Mouse (Mus musculus): ENCODE data around the gene Hdac4.

Hdac4 gene

DNA sequence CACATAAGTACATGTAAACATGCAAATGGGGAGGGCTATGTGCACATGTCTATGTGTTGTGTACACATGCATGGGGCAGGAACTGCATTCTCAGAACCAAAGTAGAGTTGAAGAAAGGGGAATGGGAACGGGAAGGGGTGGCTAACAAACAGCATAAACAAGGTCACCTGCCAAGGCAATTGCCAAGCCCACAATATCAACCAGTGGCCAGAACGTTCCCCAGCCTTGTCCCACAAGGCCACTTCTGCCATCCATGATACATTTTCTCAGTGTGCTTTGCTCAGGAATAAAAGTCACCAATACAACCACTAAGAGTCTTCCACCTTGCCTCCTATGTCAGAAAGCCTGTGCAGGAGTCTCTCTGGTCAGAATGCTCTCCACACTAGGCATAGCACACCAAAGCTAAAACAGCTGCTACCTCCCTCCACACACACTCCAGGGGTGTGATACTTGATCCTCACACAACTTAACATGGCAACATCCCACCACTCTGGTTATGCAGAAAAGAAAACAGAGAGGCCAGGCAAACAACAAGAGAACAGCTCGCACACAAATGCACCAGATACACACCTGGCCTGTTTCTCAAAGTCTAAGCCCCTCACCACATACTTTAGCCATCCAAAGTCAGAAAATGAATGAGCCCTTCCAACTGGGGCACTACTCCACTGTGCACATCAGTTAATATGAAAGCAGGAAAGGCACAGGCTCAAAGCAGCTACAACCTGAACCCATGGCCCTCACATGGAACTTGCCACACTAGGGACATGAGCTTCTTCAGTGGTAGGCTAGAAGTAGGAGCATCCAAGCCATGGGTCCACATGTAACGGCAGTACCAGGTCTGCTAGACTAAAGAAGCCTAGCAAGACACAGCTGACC is 26.4 kb downstream of the Hdac4 start:
- Histone ChIP-seq H3K27me3 (ENCODE audit: control insufficient read depth, insufficient read depth, low read length, poor library complexity, severe bottlenecking) (no peaks in the 10 kb centered on the region; the same call in 1 of the 2 replicates), H3K36me3 (ENCODE audit: control insufficient read depth, insufficient read depth, low read length, poor library complexity, severe bottlenecking) (no peaks in the 10 kb centered on the region)
- no peak for DNase-seq (ENCODE audit: low read depth, low spot score)

DNA sequence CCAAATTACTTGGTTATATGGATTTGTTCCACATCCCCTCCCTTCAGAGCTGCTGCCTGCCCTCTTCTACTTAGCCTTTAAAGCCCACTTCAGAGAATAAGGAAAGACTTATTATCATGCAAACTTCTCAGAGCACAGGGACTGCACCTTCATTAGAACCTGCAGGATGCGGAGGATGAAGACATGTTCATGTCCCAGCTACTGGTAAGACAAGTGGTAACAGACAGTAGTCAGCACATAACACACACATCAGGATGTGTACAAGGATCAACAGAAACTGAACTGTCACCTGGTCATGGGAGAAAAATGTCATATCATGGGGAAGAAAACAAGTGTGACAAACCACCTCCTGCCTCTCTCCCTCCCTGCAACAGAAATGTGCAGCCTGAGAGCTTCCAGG is 31.6 kb downstream of the Hdac4 start:
- DNase-seq (ENCODE audit: low read depth, low spot score) = no peak
- Histone ChIP-seq H3K27me3 (ENCODE audit: control insufficient read depth, insufficient read depth, low read length, poor library complexity, severe bottlenecking) (no peaks in the 10 kb centered on the region; the same call in 1 of the 2 replicates), H3K36me3 (ENCODE audit: control insufficient read depth, insufficient read depth, low read length, poor library complexity, severe bottlenecking) (no peaks in the 10 kb centered on the region)

DNA sequence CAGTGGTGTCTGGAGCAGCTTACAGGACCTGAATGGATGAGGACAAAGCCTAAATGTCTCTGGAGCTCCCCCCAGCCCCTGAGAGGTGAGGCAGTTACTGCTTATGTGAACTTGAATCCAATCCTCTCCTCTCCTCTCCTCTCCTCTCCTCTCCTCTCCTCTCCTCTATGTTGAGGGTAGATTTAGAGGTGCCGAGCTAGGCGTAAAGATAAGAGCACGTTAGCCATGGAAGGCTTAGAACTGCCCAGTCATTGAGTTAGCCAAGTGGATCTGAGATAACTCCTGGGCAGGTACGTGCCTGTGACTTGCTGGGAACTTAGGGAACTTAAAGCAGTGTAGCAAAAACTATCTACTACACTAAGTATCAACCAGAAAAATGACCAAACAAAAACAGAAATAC is 35.7 kb downstream of the Hdac4 start:
- Histone ChIP-seq H3K27me3 (ENCODE audit: control insufficient read depth, insufficient read depth, low read length, poor library complexity, severe bottlenecking) (no peaks in the 10 kb centered on the region), H3K36me3 (ENCODE audit: control insufficient read depth, insufficient read depth, low read length, poor library complexity, severe bottlenecking) (no peaks in the 10 kb centered on the region)
- DNase-seq (ENCODE audit: low read depth, low spot score) = no peak

DNA sequence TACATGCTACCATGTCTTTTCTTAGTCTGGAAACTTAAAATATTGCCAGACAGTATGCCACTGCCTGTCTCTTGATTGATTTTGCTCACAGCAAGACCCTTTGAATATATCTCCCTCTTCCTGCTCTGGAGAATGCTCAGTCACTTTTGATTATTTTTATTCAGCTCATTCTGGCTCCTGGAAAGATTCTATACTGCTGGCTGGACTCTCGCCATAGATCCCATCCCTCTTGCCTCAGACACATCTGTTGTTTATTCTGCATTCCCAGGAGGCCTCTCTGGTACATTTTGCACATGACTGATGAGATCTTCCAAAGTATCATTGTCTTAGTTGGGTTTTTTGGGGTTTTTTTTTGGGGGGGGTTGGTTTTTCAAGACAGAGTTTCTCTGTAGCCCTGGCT is 45.3 kb downstream of the Hdac4 start:
- DNase-seq (ENCODE audit: low read depth, low spot score) = no peak
- Histone ChIP-seq H3K27me3 (ENCODE audit: control insufficient read depth, insufficient read depth, low read length, poor library complexity, severe bottlenecking) (no peaks in the 10 kb centered on the region), H3K36me3 (ENCODE audit: control insufficient read depth, insufficient read depth, low read length, poor library complexity, severe bottlenecking) (no peaks in the 10 kb centered on the region)

DNA sequence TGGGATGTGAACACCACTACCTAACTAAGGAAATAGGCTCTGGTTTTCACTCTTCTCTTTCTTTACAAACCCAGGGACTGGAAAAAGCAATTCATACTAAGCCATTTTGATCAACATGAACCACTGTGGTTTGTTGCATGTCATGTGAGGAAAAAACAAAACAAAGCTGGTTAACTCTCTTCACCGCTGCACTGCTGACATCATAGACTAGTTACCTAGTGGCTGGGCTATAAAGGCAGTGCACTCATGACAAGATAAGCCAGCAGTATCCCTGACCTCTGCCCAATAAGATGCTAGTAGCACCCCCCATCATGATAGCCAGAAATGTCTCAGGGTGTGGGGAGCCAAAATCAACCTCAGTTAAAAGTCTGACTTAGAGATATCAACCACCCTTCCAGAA is 47.0 kb downstream of the Hdac4 start:
- no peak for DNase-seq (ENCODE audit: low read depth, low spot score)
- no peaks in the 10 kb centered on the region for H3K27me3 ChIP-seq (ENCODE audit: control insufficient read depth, insufficient read depth, low read length, poor library complexity, severe bottlenecking)
- H3K36me3 ChIP-seq (ENCODE audit: control insufficient read depth, insufficient read depth, low read length, poor library complexity, severe bottlenecking) = no peaks in the 10 kb centered on the region; the same call in 1 of the 2 replicates

DNA sequence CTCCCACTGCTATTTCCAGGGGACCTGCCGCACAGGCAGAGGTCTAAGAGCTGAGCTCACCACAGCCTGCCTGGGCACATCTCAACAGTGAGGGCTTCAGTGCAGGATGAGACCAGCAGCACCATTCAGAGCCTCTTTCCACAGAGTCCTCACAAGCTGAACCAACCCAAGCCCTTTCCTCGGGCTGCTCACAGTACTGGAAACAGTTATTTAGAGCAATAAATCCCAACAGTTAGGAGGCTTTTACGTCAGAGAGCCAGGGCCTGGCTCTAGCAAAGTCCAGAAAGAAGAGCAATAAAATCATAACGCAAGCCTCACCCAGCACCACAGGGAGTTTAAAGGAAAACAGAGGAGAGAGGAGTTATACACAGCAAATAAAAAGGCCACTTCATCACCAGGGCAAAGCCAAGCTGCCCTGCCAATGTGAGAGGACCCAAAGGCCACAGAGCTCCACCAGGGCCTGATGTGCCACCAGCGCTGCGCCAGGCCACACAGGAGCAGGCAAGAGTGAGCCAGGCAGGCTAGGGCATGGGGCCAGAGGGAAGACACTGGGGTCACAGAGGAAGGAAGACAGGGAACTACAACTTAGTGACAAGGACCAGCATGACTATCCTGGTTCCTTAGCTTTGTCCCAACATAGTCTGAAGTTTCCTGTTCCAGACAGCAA is 50.5 kb downstream of the Hdac4 start:
- no peak for DNase-seq (ENCODE audit: low read depth, low spot score)
- H3K27me3 ChIP-seq (ENCODE audit: control insufficient read depth, insufficient read depth, low read length, poor library complexity, severe bottlenecking) = no peaks in the 10 kb centered on the region
- H3K36me3 ChIP-seq (ENCODE audit: control insufficient read depth, insufficient read depth, low read length, poor library complexity, severe bottlenecking) = no peaks in the 10 kb centered on the region; the same call in 1 of the 2 replicates

DNA sequence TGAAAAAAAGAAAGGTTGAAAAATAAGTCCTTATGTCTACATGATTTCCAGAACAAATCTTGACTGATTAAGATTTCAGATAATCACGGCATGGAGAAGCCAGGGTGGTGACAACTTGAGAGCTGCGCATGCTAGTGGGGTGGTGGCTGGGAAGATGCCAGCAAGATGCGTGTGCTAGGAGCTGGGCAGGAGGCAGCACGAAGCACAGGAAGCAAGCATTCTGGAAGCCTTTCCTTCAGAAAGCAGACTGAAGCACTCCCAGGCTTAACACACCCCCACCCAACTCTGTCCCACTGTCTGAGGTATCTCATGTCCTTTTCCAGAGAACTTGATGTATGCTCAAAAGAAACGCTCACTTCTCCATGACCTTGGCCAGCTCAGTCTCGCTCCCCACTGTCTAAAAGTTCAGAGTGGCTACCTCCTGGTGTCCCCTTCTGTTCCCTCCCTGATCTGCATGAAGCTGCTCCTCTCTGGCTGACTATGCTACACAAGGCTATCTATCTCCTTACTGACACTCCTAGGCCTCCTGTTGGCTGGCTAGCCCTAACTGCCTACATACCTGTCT is 52.1 kb downstream of the Hdac4 start:
- Histone ChIP-seq H3K27me3 (ENCODE audit: control insufficient read depth, insufficient read depth, low read length, poor library complexity, severe bottlenecking) (no peaks in the 10 kb centered on the region), H3K36me3 (ENCODE audit: control insufficient read depth, insufficient read depth, low read length, poor library complexity, severe bottlenecking) (no peaks in the 10 kb centered on the region; the same call in 1 of the 2 replicates)
- DNase-seq (ENCODE audit: low read depth, low spot score) = no peak

DNA sequence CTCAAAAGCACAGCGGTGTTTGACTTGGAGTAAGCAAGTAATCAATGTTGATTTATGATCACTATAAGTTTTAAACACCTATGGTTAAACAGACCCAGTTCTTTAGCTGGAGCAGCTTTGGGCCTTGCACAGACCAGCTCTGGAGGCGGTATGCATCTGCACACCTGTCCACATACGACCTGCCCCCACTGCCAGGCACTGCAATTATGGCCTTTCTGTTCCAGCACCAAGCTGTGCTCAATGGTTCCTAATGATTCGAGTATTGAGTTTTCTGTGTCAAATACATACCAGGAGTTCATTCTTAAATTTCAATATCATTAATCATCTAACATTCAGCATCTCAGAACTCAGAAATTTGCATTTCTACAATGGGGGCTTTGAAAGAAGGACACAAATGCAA is 52.7 kb downstream of the Hdac4 start:
- Histone ChIP-seq H3K36me3 (ENCODE audit: control insufficient read depth, insufficient read depth, low read length, poor library complexity, severe bottlenecking) (no peaks in the 10 kb centered on the region; the same call in 1 of the 2 replicates), H3K27me3 (ENCODE audit: control insufficient read depth, insufficient read depth, low read length, poor library complexity, severe bottlenecking) (no peaks in the 10 kb centered on the region)
- no peak for DNase-seq (ENCODE audit: low read depth, low spot score)

DNA sequence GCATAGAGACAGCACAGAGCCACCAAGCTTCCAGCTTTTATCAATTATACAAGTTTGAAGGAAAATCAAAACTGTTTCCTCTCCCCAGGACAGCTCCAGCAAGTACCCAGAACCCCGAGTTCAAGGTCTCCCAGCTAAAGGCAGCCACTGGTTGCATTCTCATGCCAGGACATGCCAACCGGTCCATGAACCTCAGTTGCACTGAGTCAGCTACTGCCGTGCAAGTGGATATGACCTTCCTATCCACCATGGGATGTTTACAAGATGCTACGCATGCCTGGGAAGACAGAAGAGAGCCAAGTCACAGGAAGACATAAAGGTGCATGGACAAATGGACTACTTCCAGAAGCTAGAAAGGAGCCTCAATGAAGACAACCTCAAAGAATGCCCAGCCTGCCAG is 56.5 kb downstream of the Hdac4 start:
- no peaks in the 10 kb centered on the region for H3K36me3 ChIP-seq (ENCODE audit: control insufficient read depth, insufficient read depth, low read length, poor library complexity, severe bottlenecking)
- no peaks in the 10 kb centered on the region for H3K27me3 ChIP-seq (ENCODE audit: control insufficient read depth, insufficient read depth, low read length, poor library complexity, severe bottlenecking)
- DNase-seq (ENCODE audit: low read depth, low spot score) = no peak

DNA sequence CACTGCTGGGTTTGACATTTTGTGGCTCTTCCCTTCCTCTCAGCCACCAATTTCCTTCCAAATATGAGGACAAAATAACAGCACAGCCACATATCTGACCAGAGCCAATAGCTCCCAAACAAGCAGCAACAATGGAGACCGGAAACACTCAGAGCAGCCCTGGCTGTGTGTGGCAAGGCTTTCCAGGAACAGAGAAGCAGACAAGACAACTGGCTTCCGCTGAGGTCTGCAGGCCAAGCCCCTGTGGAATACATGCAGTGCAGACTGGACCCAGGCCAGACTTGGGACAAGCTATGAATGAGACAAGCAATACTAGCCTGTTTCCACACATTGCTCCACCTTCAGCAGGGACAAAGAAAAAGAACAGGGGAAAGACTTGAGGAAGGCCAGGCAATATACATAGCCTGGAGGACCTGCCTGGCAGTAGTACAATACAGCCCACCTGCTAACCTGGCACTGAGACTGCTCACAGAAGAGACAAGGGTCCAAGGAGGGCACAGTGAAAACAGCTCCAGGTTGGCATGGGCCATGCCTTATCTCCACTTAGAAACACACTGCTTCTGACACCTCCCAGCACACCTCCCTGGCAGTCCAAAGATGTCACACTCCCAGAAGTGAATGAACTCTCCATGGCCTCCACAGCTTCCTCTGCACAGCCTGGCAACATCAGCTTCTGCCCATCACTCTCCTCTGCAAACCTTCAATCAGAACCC is 58.2 kb downstream of the Hdac4 start:
- no peak for DNase-seq (ENCODE audit: low read depth, low spot score)
- Histone ChIP-seq H3K27me3 (ENCODE audit: control insufficient read depth, insufficient read depth, low read length, poor library complexity, severe bottlenecking) (no peaks in the 10 kb centered on the region), H3K36me3 (ENCODE audit: control insufficient read depth, insufficient read depth, low read length, poor library complexity, severe bottlenecking) (no peaks in the 10 kb centered on the region)

DNA sequence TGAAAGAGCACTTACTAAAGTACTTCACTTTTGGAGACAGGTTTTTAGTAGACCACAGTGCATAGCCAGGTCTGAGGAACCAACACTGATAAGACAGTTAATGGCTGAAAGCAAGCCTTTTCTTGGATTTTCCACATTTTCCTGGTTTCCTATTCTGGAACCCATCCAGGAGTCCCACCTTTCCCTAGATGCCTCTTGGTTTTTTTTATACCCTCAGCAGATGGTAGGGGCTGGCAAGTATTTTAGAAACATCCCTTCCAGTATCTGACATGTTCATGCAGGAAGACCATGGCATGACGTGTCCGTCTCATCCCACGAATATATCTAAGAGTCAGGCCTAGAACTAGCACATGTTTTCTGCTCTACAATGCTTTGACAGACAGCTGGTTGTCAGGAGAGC is 59.1 kb downstream of the Hdac4 start:
- Histone ChIP-seq H3K27me3 (ENCODE audit: control insufficient read depth, insufficient read depth, low read length, poor library complexity, severe bottlenecking) (no peaks in the 10 kb centered on the region), H3K36me3 (ENCODE audit: control insufficient read depth, insufficient read depth, low read length, poor library complexity, severe bottlenecking) (no peaks in the 10 kb centered on the region)
- no peak for DNase-seq (ENCODE audit: low read depth, low spot score)

DNA sequence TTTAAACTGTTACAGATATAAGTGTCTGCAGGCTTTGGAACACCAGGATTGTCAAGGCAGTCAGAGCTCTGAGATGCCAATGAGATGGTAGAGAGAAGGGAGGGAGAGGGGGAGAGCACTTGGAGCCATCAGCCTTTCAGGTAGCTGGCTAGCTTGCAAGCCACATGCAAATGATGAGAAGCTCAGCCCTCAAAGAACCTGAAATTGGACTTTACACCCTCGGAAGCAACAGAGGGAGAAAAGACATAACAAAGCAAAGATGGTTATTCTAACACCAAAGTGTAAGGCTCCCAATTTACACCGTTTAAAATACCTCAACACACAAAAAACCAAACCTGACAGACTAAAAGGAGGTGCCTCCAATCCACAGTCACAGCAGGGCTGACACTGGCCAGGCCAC is 63.3 kb downstream of the Hdac4 start:
- Histone ChIP-seq H3K36me3 (ENCODE audit: control insufficient read depth, insufficient read depth, low read length, poor library complexity, severe bottlenecking) (no peaks in the 10 kb centered on the region), H3K27me3 (ENCODE audit: control insufficient read depth, insufficient read depth, low read length, poor library complexity, severe bottlenecking) (no peaks in the 10 kb centered on the region)
- DNase-seq (ENCODE audit: low read depth, low spot score) = no peak

DNA sequence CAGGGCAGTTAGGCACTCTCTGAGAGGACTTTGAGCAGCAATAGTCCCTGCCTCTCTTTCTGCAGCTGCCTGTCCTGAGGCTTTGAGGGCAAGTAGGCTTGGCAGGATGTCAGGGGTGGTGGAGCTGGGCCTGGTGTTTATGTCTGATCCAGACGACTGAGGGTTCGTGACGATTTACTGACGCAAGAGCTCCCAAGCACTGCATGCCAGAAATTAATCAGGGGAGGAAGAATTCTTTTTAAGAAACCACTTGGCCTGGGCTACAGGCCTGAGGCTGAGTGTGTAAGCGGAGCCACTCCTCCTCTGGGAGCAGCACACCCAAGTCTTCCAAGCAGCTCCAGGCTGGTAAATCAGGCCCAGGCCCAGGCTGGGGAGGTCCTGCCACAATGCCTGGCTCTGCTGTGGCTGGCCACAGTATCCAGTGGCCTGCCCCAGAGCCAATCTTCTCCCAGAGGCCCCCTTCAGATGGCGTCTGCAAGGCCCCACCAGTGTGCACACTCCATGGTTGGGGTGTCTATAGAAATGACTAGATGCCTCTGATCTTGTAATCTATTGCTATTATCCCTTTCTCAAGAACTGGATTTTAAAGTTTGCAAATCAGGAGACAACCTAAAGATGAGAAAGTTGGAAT is 64.9 kb downstream of the Hdac4 start:
- DNase-seq (ENCODE audit: low read depth, low spot score) = no peak
- no peaks in the 10 kb centered on the region for H3K27me3 ChIP-seq (ENCODE audit: control insufficient read depth, insufficient read depth, low read length, poor library complexity, severe bottlenecking)
- H3K36me3 ChIP-seq (ENCODE audit: control insufficient read depth, insufficient read depth, low read length, poor library complexity, severe bottlenecking) = no peaks in the 10 kb centered on the region

DNA sequence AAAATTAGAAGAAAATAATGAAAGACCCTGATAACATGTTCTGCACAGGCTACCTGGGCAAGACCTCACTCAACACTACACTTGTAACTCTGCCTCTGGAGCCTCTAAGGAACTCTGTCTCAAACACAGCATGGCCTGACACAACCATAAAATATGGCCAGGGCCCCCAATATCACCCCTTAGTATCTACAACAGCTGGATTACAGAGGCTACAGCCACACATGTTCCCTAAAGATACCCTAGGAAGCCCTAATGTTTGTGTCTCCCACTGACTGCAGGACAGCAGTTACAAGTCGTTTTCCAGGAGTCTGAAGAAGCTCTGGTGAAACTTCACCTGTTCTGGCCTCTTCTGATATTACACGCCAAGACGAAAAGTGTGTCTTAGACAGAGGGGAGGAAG is 65.7 kb downstream of the Hdac4 start:
- H3K36me3 ChIP-seq (ENCODE audit: control insufficient read depth, insufficient read depth, low read length, poor library complexity, severe bottlenecking) = no peaks in the 10 kb centered on the region
- DNase-seq (ENCODE audit: low read depth, low spot score) = no peak

More for the DNA sequence above, 65.7 kb downstream of the Hdac4 start:
- no peaks in the 10 kb centered on the region for H3K27me3 ChIP-seq (ENCODE audit: control insufficient read depth, insufficient read depth, low read length, poor library complexity, severe bottlenecking)
